Mouse (Mus musculus) megakaryocyte, embryonic 14.5 days (primary cell): ENCODE measurements around the gene Trim34a. TPM values are rescaled to one million over a fixed set of nuclear protein-coding genes. Genes with fewer than 3 reads are reported as not detected.

Experiments
- H3K27me3 ChIP-seq: replicated peaks from 2 replicates; pipeline ENCODE3; 2012; ENCODE audit warnings: inconsistent platforms
- H3K36me3 ChIP-seq: replicated peaks from 2 replicates; pipeline ENCODE3; 2012; ENCODE audit warnings: low read length, inconsistent platforms, mixed read lengths
- H3K4me1 ChIP-seq: 2 replicates; pipeline ENCODE4 v1.6.1; 2012; ENCODE audit warnings: inconsistent platforms
- H3K4me3 ChIP-seq: replicated peaks from 2 replicates; pipeline ENCODE3; 2012; ENCODE audit warnings: moderate library complexity, mild to moderate bottlenecking, inconsistent platforms
- H3K9me3 ChIP-seq: 2 replicates; pipeline ENCODE4 v1.6.1; 2012; ENCODE audit warnings: inconsistent platforms
- FLI1 ChIP-seq: IDR thresholded peaks from 2 replicates; pipeline ENCODE4 v1.6.1; 2012; ENCODE audit warnings: low read length, inconsistent platforms, mixed read lengths
- GATA1 ChIP-seq: IDR thresholded peaks from 3 replicates; pipeline ENCODE4 v1.6.1; 2012; ENCODE audit warnings: mixed read lengths, low read length, inconsistent platforms, borderline replicate concordance
- polyA plus RNA-seq: library from polyadenylated mRNA; stranded (reverse); fragments of >175 nt; gene quantifications from 2 replicates; pipeline ENCODE4 v1.2.3, GENCODE M21; 2012; ENCODE audit warnings: low replicate concordance; ENCODE audit not compliant: insufficient read depth

The Trim34a gene
- 0.30 TPM in 1 of 2 replicates, not detected in the other for polyA plus RNA-seq

DNA sequence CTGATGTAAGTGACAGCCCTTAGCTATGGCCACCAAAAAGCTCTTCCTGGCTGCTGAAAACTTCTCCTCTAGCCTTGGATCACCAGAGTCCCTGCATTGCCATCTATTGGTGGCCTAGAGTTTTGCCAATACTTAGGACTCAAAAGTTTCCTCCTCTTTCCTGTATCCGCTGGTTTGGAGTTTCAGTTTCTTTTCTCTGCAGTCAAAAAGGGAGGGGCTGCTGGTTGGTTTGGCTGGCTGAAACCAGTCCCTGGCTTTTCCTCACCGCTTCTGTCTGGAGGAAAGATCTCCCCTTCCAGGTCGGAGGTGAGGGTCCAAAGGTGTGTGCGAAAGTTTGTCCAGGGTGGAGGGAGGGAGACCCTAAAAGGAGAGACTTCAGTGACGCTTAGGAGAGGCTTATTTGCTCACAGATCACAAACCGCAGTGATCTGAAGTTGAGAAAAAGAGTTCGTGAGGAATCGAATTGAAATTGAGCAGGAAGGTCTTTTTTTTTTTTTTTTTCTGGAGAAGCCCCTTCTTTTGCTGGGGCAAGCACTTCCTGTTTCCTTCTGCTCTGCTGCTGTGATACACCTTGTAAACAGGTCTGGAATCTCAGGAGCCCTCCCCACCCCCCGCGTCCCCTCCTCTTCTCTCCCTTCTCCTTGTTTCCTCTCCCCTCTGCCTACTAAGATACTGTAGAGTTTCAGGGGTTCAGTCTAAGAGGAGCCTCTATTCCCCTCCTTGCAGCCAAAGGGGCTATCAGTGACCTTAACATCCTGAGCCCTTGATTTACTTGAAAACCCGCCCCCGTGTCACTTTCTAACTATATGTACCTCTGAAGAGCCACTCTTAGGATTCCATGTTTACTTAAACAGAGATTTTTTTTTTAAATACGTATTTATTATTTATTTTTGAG lies at the start of gene Trim34a:
TSS of gene Trim34a (plus strand) at position 171 of the 895 bp plus-strand sequence.
- peaks cover 10% of the 10 kb centered on the region for H3K4me1 ChIP-seq
- peaks cover 6% of the 10 kb centered on the region for H3K36me3 ChIP-seq
- no peaks in the 10 kb centered on the region for H3K9me3 ChIP-seq
- H3K4me3 ChIP-seq, result peak within 1 kb of the TSS; percentile 95
- H3K27me3 ChIP-seq, result no peaks in the 10 kb centered on the region
- no peak for TF ChIP-seq GATA1
- TF ChIP-seq FLI1, result no peak

DNA sequence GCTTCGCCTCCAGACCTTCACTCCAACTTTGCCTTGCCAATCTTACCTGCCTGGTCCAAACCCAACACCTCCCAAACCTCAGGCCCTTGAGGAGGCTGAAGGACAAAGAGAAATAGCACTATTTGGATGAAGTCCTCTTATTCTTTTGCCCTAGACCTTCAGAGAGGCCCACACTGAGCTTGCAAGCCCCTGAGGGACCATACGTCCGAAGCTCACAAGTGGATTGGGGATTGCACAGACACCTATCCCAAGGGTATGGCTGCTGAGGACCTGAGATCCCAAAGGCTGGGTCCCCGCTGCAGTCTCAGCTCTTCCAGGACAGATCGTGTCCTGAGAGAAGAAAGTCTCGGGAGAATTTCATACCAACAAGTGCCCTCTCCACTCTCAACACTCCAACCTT lies 48.4 kb upstream of the Trim34a start, which contains the start of gene Olfr649:
TSS of gene Olfr649 (minus strand) at position 101 of the 400 bp plus-strand sequence.
- no peaks in the 10 kb centered on the region for H3K36me3 ChIP-seq
- TF ChIP-seq GATA1, result no peak
- no peak for TF ChIP-seq FLI1
- peaks cover 14% of the 10 kb centered on the region for H3K4me1 ChIP-seq

DNA sequence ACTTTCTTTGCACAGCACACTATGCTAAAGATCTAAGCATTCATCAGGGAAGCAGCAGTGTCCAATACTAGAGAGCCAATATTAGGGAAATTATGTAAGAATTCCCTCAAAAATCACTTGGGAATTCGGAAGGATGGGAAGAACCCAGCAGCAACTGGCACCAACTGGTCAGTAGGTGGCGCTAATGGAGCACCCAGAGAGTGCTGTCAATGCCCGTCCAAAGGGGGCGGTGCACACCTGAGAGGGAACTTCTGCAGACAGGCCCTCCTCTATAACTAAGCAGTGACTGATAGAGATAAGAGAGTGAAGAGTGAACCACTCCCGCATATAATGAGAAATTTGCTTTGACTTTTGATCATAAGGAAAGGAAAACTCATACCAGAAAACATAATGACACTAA lies 44.4 kb upstream of the Trim34a start:
- Histone ChIP-seq H3K4me3 (peak overlapping the region; percentile 47), H3K27me3 (peaks cover 4% of the 10 kb centered on the region), H3K4me1 (peaks cover 12% of the 10 kb centered on the region), H3K36me3 (no peaks in the 10 kb centered on the region), H3K9me3 (no peaks in the 10 kb centered on the region)
- TF ChIP-seq FLI1 (no peak), GATA1 (no peak)

More for the DNA sequence above, 48.4 kb upstream of the Trim34a start, which contains the start of gene Olfr649:
- Histone ChIP-seq H3K4me3 (no peak within 1 kb of the TSS), H3K9me3 (no peaks in the 10 kb centered on the region), H3K27me3 (no peaks in the 10 kb centered on the region)

GRCm38 (mm10) chr7:104206197-104206596 lies 38.1 kb upstream of the Trim34a start:
- Histone ChIP-seq H3K36me3 (no peaks in the 10 kb centered on the region), H3K9me3 (no peaks in the 10 kb centered on the region), H3K4me3 (no peak overlapping the region), H3K27me3 (peaks cover 4% of the 10 kb centered on the region), H3K4me1 (peaks cover 23% of the 10 kb centered on the region)
- TF ChIP-seq GATA1, result no peak
- TF ChIP-seq FLI1, result no peak

- peaks cover 19% of the 10 kb centered on the region for H3K4me1 ChIP-seq
- TF ChIP-seq FLI1, result no peak
- TF ChIP-seq GATA1, result no peak
- H3K36me3 ChIP-seq, result no peaks in the 10 kb centered on the region
- H3K4me3 ChIP-seq, result no peak overlapping the region
- H3K9me3 ChIP-seq, result no peaks in the 10 kb centered on the region
- no peaks in the 10 kb centered on the region for H3K27me3 ChIP-seq
Measured at GRCm38 (mm10) chr7:104216011-104216535, 28.2 kb upstream of the Trim34a start.

DNA sequence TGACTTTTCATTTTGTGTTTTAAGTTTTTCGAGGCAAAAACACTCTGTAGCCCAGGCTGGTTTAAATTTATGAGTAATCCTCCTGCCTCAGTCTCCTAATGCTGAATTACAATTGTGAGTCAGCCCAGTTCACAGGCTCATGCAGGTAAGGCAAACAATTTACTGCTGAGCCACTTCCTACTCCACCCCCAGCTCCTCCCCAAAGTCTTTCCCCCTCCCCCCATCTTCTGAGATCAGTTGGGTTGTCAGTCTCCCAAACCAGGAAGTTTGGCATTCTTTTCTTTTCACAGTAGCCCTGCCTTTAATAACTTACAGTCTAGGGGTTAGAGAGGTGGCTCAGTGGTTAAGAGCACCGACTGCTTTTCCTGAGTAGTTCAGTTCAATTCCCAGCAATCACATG lies 26.4 kb upstream of the Trim34a start:
- H3K4me3 ChIP-seq, result no peak overlapping the region
- H3K36me3 ChIP-seq, result peaks cover 4% of the 10 kb centered on the region
- TF ChIP-seq GATA1 (no peak), FLI1 (no peak)
- H3K4me1 ChIP-seq, result peaks cover 19% of the 10 kb centered on the region
- H3K9me3 ChIP-seq, result no peaks in the 10 kb centered on the region
- H3K27me3 ChIP-seq, result no peaks in the 10 kb centered on the region

- Histone ChIP-seq H3K36me3 (peaks cover 4% of the 10 kb centered on the region), H3K9me3 (no peaks in the 10 kb centered on the region), H3K27me3 (no peaks in the 10 kb centered on the region), H3K4me1 (peaks cover 19% of the 10 kb centered on the region), H3K4me3 (peak within 1 kb of the TSS; percentile 94)
- no peak for TF ChIP-seq FLI1
- no peak for TF ChIP-seq GATA1
Measured at GRCm38 (mm10) chr7:104218701-104219569, 25.3 kb upstream of the Trim34a start, which contains the start of gene Trim6. Gene Trim6 (plus strand): TSS chr7:104218793.

- Histone ChIP-seq H3K36me3 (peaks cover 52% of the 10 kb centered on the region), H3K4me3 (no peak overlapping the region), H3K9me3 (no peaks in the 10 kb centered on the region), H3K4me1 (peaks cover 4% of the 10 kb centered on the region; the same call in 1 of the 2 replicates), H3K27me3 (no peaks in the 10 kb centered on the region)
- TF ChIP-seq GATA1, result no peak
- TF ChIP-seq FLI1, result no peak
Measured at GRCm38 (mm10) chr7:104231203-104231602, 13.1 kb upstream of the Trim34a start.

GRCm38 (mm10) chr7:104240857-104241256 lies 3.4 kb upstream of the Trim34a start:
- H3K36me3 ChIP-seq, result peaks cover 2% of the 10 kb centered on the region
- no peak for TF ChIP-seq FLI1
- no peak for TF ChIP-seq GATA1
- H3K4me1 ChIP-seq, result peaks cover 7% of the 10 kb centered on the region
- H3K27me3 ChIP-seq, result no peaks in the 10 kb centered on the region
- H3K9me3 ChIP-seq, result no peaks in the 10 kb centered on the region
- no peak overlapping the region for H3K4me3 ChIP-seq
